Mouse (Mus musculus): Measurements from ENCODE around the gene Kbtbd4. TPM values are rescaled to one million over a fixed set of nuclear protein-coding genes. Genes with fewer than 3 reads are reported as not detected.

Kbtbd4 gene
- total and polyA plus RNA-seq, 3 experiments = 19.5 to 21.7 (median 20.5) TPM

- DNase-seq (ENCODE audit: extremely low read depth) = no peak
- no peak overlapping the region for H3K4me3 ChIP-seq (replicated peaks in 1 of 3; ENCODE audit: low read depth in 2 of 3, low read length in 2 of 3, poor library complexity in 1 of 3)
- dilution Hi-C loops (cut with MboI; ENCODE audit: extremely low pct_ligation_motif_present, extremely low pct_unique_long_range_greater_than_20kb, low sequenced_read_pairs) (no loop called here), in situ Hi-C loops (cut with MboI; ENCODE audit: low pct_ligation_motif_present, low pct_unique_long_range_greater_than_20kb, low sequenced_read_pairs) (no loop called here)
- peaks cover 12 to 37% of the 10 kb centered on the region in 2 experiments for H3K36me3 ChIP-seq (replicated peaks in 1 of 2; ENCODE audit: control insufficient read depth in 1 of 2, insufficient read depth in 1 of 2, low read length in 1 of 2)
- no peak overlapping the region for H3K9ac ChIP-seq (ENCODE audit: insufficient read depth, low read depth)
- no peaks in the 10 kb centered on the region for H3K27me3 ChIP-seq (replicated peaks)
- no peak overlapping the region for H3K4me2 ChIP-seq (ENCODE audit: insufficient read depth, low read depth, poor library complexity, severe bottlenecking)
- H3K79me2 ChIP-seq (replicated peaks; ENCODE audit: control insufficient read depth, extremely low read depth, insufficient read depth, poor library complexity, severe bottlenecking) = no peaks in the 10 kb centered on the region
- TF ChIP-seq RCOR1 (conservative IDR thresholded peaks at IDR 0.05; ENCODE audit: low read depth, low read length) (no peak), IRF4 (IDR thresholded peaks at IDR 0.05; ENCODE audit: low read depth, low read length) (no peak), UBTF (IDR thresholded peaks at IDR 0.05; ENCODE audit: low read depth, low read length) (no peak), ETS1 (conservative IDR thresholded peaks at IDR 0.05; ENCODE audit: low read depth, low read length) (no peak), MAX (IDR thresholded peaks at IDR 0.05; ENCODE audit: low read length) (no peak), MEF2A (IDR thresholded peaks at IDR 0.05; ENCODE audit: borderline replicate concordance, low read depth, low read length) (no peak), BHLHE40 (IDR thresholded peaks at IDR 0.05; ENCODE audit: low read depth, low read length) (no peak), CHD1 (IDR thresholded peaks at IDR 0.05; ENCODE audit: low read depth, low read length) (no peak), ZKSCAN1 (IDR thresholded peaks at IDR 0.05; ENCODE audit: borderline replicate concordance, low read depth, low read length) (no peak), E2F4 (IDR thresholded peaks at IDR 0.05; ENCODE audit: insufficient replicate concordance, low read depth, low read length) (no peak), ELF1 (IDR thresholded peaks at IDR 0.05; ENCODE audit: low read depth, low read length) (no peak), MAFK (IDR thresholded peaks at IDR 0.05; ENCODE audit: insufficient replicate concordance, low read length) (no peak), ZNF384 (IDR thresholded peaks at IDR 0.05; ENCODE audit: low read depth, low read length) (no peak), ZC3H11A (IDR thresholded peaks at IDR 0.05; ENCODE audit: low read depth, low read length) (no peak), ZMIZ1 (IDR thresholded peaks at IDR 0.05; ENCODE audit: low read depth, low read length) (no peak), POLR2A (IDR thresholded peaks at IDR 0.05; ENCODE audit: low read depth, low read length) (no peak), CHD2 (IDR thresholded peaks at IDR 0.05; ENCODE audit: low read length) (no peak)
- H3K4me1 ChIP-seq (ENCODE audit: control insufficient read depth in 1 of 2, insufficient read depth in 2 of 2) = peaks cover 0 to 5% of the 10 kb centered on the region in 2 experiments; a peak in 1 of 4 replicates
- no peak overlapping the region for H3K27ac ChIP-seq (ENCODE audit: insufficient read depth, low read depth)
- no peaks in the 10 kb centered on the region for H3K9me3 ChIP-seq (replicated peaks; ENCODE audit: low read length)
These were observed 34.4 kb upstream of the Kbtbd4 start for GRCm38 (mm10) chr2:90870136-90870601.

- Histone ChIP-seq H3K4me2 (ENCODE audit: insufficient read depth, low read depth, poor library complexity, severe bottlenecking) (no peak overlapping the region), H3K4me1 (ENCODE audit: control insufficient read depth in 1 of 2, insufficient read depth in 2 of 2) (peaks cover 0 to 5% of the 10 kb centered on the region in 2 experiments; a peak in 1 of 4 replicates), H3K4me3 (replicated peaks in 1 of 3; ENCODE audit: low read depth in 2 of 3, low read length in 2 of 3, poor library complexity in 1 of 3) (no peak overlapping the region), H3K27ac (ENCODE audit: insufficient read depth, low read depth) (no peak overlapping the region), H3K27me3 (replicated peaks) (no peaks in the 10 kb centered on the region), H3K9ac (ENCODE audit: insufficient read depth, low read depth) (no peak overlapping the region), H3K9me3 (replicated peaks; ENCODE audit: low read length) (no peaks in the 10 kb centered on the region), H3K36me3 (replicated peaks in 1 of 2; ENCODE audit: control insufficient read depth in 1 of 2, insufficient read depth in 1 of 2, low read length in 1 of 2) (peaks cover 4 to 25% of the 10 kb centered on the region in 2 experiments), H3K79me2 (replicated peaks; ENCODE audit: control insufficient read depth, extremely low read depth, insufficient read depth, poor library complexity, severe bottlenecking) (no peaks in the 10 kb centered on the region)
- TF ChIP-seq RAD21 (IDR thresholded peaks at IDR 0.05; ENCODE audit: low read depth, low read length) = peak; percentile 6
- no peak for TF ChIP-seq ZC3H11A (IDR thresholded peaks at IDR 0.05; ENCODE audit: low read depth, low read length)
- dilution Hi-C loops (cut with MboI; ENCODE audit: extremely low pct_ligation_motif_present, extremely low pct_unique_long_range_greater_than_20kb, low sequenced_read_pairs) (no loop called here), in situ Hi-C loops (cut with MboI; ENCODE audit: low pct_ligation_motif_present, low pct_unique_long_range_greater_than_20kb, low sequenced_read_pairs) (no loop called here)
- DNase-seq (ENCODE audit: extremely low read depth) = no peak
These were observed 33.2 kb upstream of the Kbtbd4 start for GRCm38 (mm10) chr2:90871180-90871961.

All from CH12.LX (cell line).